Mouse (Mus musculus) embryonic facial prominence, embryonic 15.5 days (tissue): Measurements from ENCODE around the gene Zc3h4. TPM values are rescaled to one million over a fixed set of nuclear protein-coding genes. Genes with fewer than 3 reads are reported as not detected.

Source experiments
- ATAC-seq: fragments of 200-750 bp; cut with Nextera tagmentation; 2 replicates; pipeline ENCODE4 v1.8.0; 2017; ENCODE audit warnings: low read depth, moderate TSS enrichment; ENCODE audit not compliant: insufficient number of reproducible peaks, low FRiP score, low TSS enrichment
- H3K27ac ChIP-seq: fragments of 300-500 bp; sonication (generic); replicated peaks from 2 replicates; pipeline ENCODE4 v1.5.1; 2015; ENCODE audit warnings: mild to moderate bottlenecking, inconsistent platforms
- H3K27me3 ChIP-seq: fragments of 300-500 bp; sonication (generic); 2 replicates; pipeline ENCODE4 v1.6.1; 2015; ENCODE audit warnings: inconsistent platforms
- H3K36me3 ChIP-seq: fragments of 300-500 bp; sonication (generic); 2 replicates; pipeline ENCODE4 v1.6.1; 2015; ENCODE audit warnings: mild to moderate bottlenecking, inconsistent platforms
- H3K4me1 ChIP-seq: fragments of 300-500 bp; sonication (generic); 2 replicates; pipeline ENCODE4 v1.6.1; 2015; ENCODE audit warnings: inconsistent platforms
- H3K4me2 ChIP-seq: fragments of 300-500 bp; sonication (generic); replicated peaks from 2 replicates; pipeline ENCODE4 v1.6.1; 2015; ENCODE audit warnings: mild to moderate bottlenecking, inconsistent platforms
- H3K4me3 ChIP-seq: fragments of 300-500 bp; sonication (generic); replicated peaks from 2 replicates; pipeline ENCODE4 v1.5.1; 2015; ENCODE audit warnings: mild to moderate bottlenecking, inconsistent platforms
- H3K9ac ChIP-seq: fragments of 300-500 bp; sonication (generic); 2 replicates; pipeline ENCODE4 v1.6.1; 2015; ENCODE audit warnings: inconsistent platforms
- H3K9me3 ChIP-seq: fragments of 300-500 bp; sonication (generic); replicated peaks from 2 replicates; pipeline ENCODE4 v1.6.1; 2016; ENCODE audit warnings: inconsistent platforms
- WGBS: fragments of 180-500 bp; shearing (Covaris S2); methylation state at CpG from one replicate; pipeline ENCODE4 v1.1.7; 2015; 5-methylcytosine and 5-hydroxymethylcytosine counted together
- polyA plus RNA-seq: library from polyadenylated mRNA; unstranded; fragments of >200 nt; fragmentation: Nextera tagmentation; extraction: Ambion mirVana; gene quantifications from 2 replicates; pipeline ENCODE4 v1.2.1, GENCODE M21; 2015

Gene Zc3h4
- 16.9 and 17.0 TPM in 2 replicates for polyA plus RNA-seq

- peak; percentile 76 for ATAC-seq
Observed at GRCm38 (mm10) chr7:16400689-16401611, at the start of gene Zc3h4. TSS of gene Zc3h4 (plus strand) at chr7:16400910.

GRCm38 (mm10) chr7:16355854-16356594 is 44.7 kb upstream of the Zc3h4 start:
- no peak overlapping the region for H3K4me3 ChIP-seq
- WGBS: 93% methylated on average over 3 of the region's 3 CpGs
- H3K9ac ChIP-seq: no peak overlapping the region
- no peaks in the 10 kb centered on the region for H3K9me3 ChIP-seq
- H3K27ac ChIP-seq: no peak overlapping the region
- H3K36me3 ChIP-seq: peaks cover 59% of the 10 kb centered on the region
- H3K27me3 ChIP-seq: no peaks in the 10 kb centered on the region
- no peak for ATAC-seq
- H3K4me1 ChIP-seq: no peaks in the 10 kb centered on the region
- no peak overlapping the region for H3K4me2 ChIP-seq

More at GRCm38 (mm10) chr7:16400689-16401611, at the start of gene Zc3h4:
- peak within 1 kb of the TSS; percentile 100 for H3K27ac ChIP-seq
- peak within 1 kb of the TSS; percentile 99 for H3K9ac ChIP-seq
- H3K36me3 ChIP-seq: no peaks in the 10 kb centered on the region
- no peaks in the 10 kb centered on the region for H3K27me3 ChIP-seq
- H3K9me3 ChIP-seq: no peaks in the 10 kb centered on the region
- peak within 1 kb of the TSS; percentile 59 for H3K4me2 ChIP-seq
- peak within 1 kb of the TSS; percentile 89 for H3K4me3 ChIP-seq
- WGBS: under 1% methylated on average over 65 of the region's 85 CpGs
- peaks cover 37% of the 10 kb centered on the region for H3K4me1 ChIP-seq

- H3K36me3 ChIP-seq: peaks cover 54% of the 10 kb centered on the region
- no peak for ATAC-seq
- H3K4me3 ChIP-seq: no peak overlapping the region
- H3K27me3 ChIP-seq: no peaks in the 10 kb centered on the region
- H3K27ac ChIP-seq: no peak overlapping the region
- WGBS: 92% methylated on average over 3 of the region's 3 CpGs
- H3K9ac ChIP-seq: no peak overlapping the region
- no peaks in the 10 kb centered on the region for H3K4me1 ChIP-seq
- no peaks in the 10 kb centered on the region for H3K9me3 ChIP-seq
- no peak overlapping the region for H3K4me2 ChIP-seq
Observed at GRCm38 (mm10) chr7:16357602-16358001, 43.1 kb upstream of the Zc3h4 start.

- WGBS: 76% methylated on average over 1 of the region's 1 CpGs
- H3K36me3 ChIP-seq: peaks cover 67% of the 10 kb centered on the region
Observed at GRCm38 (mm10) chr7:16364319-16364718, 36.4 kb upstream of the Zc3h4 start.

GRCm38 (mm10) chr7:16364901-16365500 is 35.7 kb upstream of the Zc3h4 start:
- Histone ChIP-seq H3K4me2 (no peak overlapping the region), H3K4me1 (no peaks in the 10 kb centered on the region), H3K27ac (no peak overlapping the region), H3K9ac (no peak overlapping the region), H3K27me3 (no peaks in the 10 kb centered on the region), H3K36me3 (peaks cover 72% of the 10 kb centered on the region), H3K9me3 (no peaks in the 10 kb centered on the region), H3K4me3 (no peak overlapping the region)
- 56% methylated on average over 4 of the region's 4 CpGs for WGBS
- ATAC-seq: no peak

More at GRCm38 (mm10) chr7:16364319-16364718, 36.4 kb upstream of the Zc3h4 start:
- Histone ChIP-seq H3K9me3 (no peaks in the 10 kb centered on the region), H3K27ac (no peak overlapping the region), H3K4me2 (no peak overlapping the region), H3K9ac (no peak overlapping the region), H3K27me3 (no peaks in the 10 kb centered on the region), H3K4me1 (no peaks in the 10 kb centered on the region), H3K4me3 (no peak overlapping the region)
- ATAC-seq: no peak

- Histone ChIP-seq H3K4me1 (no peaks in the 10 kb centered on the region), H3K9me3 (no peaks in the 10 kb centered on the region), H3K4me2 (no peak overlapping the region), H3K4me3 (no peak overlapping the region), H3K36me3 (peaks cover 75% of the 10 kb centered on the region), H3K27ac (no peak overlapping the region), H3K9ac (no peak overlapping the region), H3K27me3 (no peaks in the 10 kb centered on the region)
- 79% methylated on average over 10 of the region's 10 CpGs for WGBS
- peak; percentile 4; the same call in 1 of the 2 replicates for ATAC-seq
Observed at GRCm38 (mm10) chr7:16366133-16366646, 34.5 kb upstream of the Zc3h4 start.

GRCm38 (mm10) chr7:16366669-16367068 is 34.0 kb upstream of the Zc3h4 start:
- H3K36me3 ChIP-seq: peaks cover 73% of the 10 kb centered on the region
- 82% methylated on average over 4 of the region's 4 CpGs for WGBS
- H3K4me2 ChIP-seq: no peak overlapping the region
- H3K4me1 ChIP-seq: no peaks in the 10 kb centered on the region
- no peak overlapping the region for H3K9ac ChIP-seq
- no peak for ATAC-seq
- H3K27me3 ChIP-seq: no peaks in the 10 kb centered on the region
- no peak overlapping the region for H3K27ac ChIP-seq
- no peaks in the 10 kb centered on the region for H3K9me3 ChIP-seq
- no peak overlapping the region for H3K4me3 ChIP-seq

- Histone ChIP-seq H3K9me3 (no peaks in the 10 kb centered on the region), H3K27ac (no peak overlapping the region), H3K9ac (no peak overlapping the region), H3K4me3 (no peak overlapping the region), H3K4me2 (no peak overlapping the region), H3K27me3 (no peaks in the 10 kb centered on the region), H3K36me3 (peaks cover 72% of the 10 kb centered on the region), H3K4me1 (no peaks in the 10 kb centered on the region)
- ATAC-seq: no peak
- 71% methylated on average over 2 of the region's 2 CpGs for WGBS
Observed at GRCm38 (mm10) chr7:16368835-16369234, 31.9 kb upstream of the Zc3h4 start.

- no peak for ATAC-seq
- Histone ChIP-seq H3K4me3 (no peak overlapping the region), H3K4me1 (no peaks in the 10 kb centered on the region), H3K4me2 (no peak overlapping the region), H3K9me3 (no peaks in the 10 kb centered on the region), H3K27me3 (no peaks in the 10 kb centered on the region), H3K9ac (no peak overlapping the region), H3K36me3 (peaks cover 65% of the 10 kb centered on the region), H3K27ac (no peak overlapping the region)
- 91% methylated on average over 2 of the region's 2 CpGs for WGBS
Observed at GRCm38 (mm10) chr7:16370596-16370995, 30.1 kb upstream of the Zc3h4 start.

- H3K4me2 ChIP-seq: no peak overlapping the region
- H3K27me3 ChIP-seq: no peaks in the 10 kb centered on the region
- H3K4me3 ChIP-seq: no peak overlapping the region
- no peak for ATAC-seq
- 65% methylated on average over 2 of the region's 2 CpGs for WGBS
- no peak overlapping the region for H3K27ac ChIP-seq
- H3K36me3 ChIP-seq: peaks cover 65% of the 10 kb centered on the region
- H3K9ac ChIP-seq: no peak overlapping the region
- H3K4me1 ChIP-seq: no peaks in the 10 kb centered on the region
- no peaks in the 10 kb centered on the region for H3K9me3 ChIP-seq
Observed at GRCm38 (mm10) chr7:16373719-16374118, 27.0 kb upstream of the Zc3h4 start.

GRCm38 (mm10) chr7:16374989-16375388 is 25.7 kb upstream of the Zc3h4 start:
- Histone ChIP-seq H3K36me3 (peaks cover 63% of the 10 kb centered on the region), H3K9me3 (no peaks in the 10 kb centered on the region), H3K9ac (no peak overlapping the region), H3K27ac (no peak overlapping the region), H3K27me3 (no peaks in the 10 kb centered on the region), H3K4me3 (no peak overlapping the region), H3K4me1 (no peaks in the 10 kb centered on the region), H3K4me2 (no peak overlapping the region)
- ATAC-seq: no peak
- WGBS: 84% methylated on average over 5 of the region's 5 CpGs
